Mouse (Mus musculus): ENCODE results near the gene Smyd1.

The Smyd1 gene

GRCm38 (mm10) chr6:71189578-71189977, 132.5 kb downstream of the Smyd1 start:
- in situ Hi-C loops (cut with MboI; ENCODE audit: low pct_unique_long_range_greater_than_20kb in 1 of 2, low sequenced_read_pairs in 2 of 2, unreplicated experiment in 1 of 2), result no loop called here

GRCm38 (mm10) chr6:71184941-71185604, 137.0 kb downstream of the Smyd1 start:
- in situ Hi-C loops (cut with MboI; ENCODE audit: low pct_unique_long_range_greater_than_20kb in 1 of 2, low sequenced_read_pairs in 2 of 2, unreplicated experiment in 1 of 2), result no loop called here

GRCm38 (mm10) chr6:71180596-71180995, 141.4 kb downstream of the Smyd1 start:
- in situ Hi-C loops (cut with MboI; ENCODE audit: low pct_unique_long_range_greater_than_20kb in 1 of 2, low sequenced_read_pairs in 2 of 2, unreplicated experiment in 1 of 2), result no loop called here

- in situ Hi-C loops (cut with MboI; ENCODE audit: low pct_unique_long_range_greater_than_20kb in 1 of 2, low sequenced_read_pairs in 2 of 2, unreplicated experiment in 1 of 2), result loop anchor here (25.0 kb wide), 5 partner anchors 214 to 639 kb away; no protein-coding TSS in a partner anchor
These were observed 149.0 kb downstream of the Smyd1 start for GRCm38 (mm10) chr6:71172812-71173580.

GRCm38 (mm10) chr6:71166551-71167169, 155.4 kb downstream of the Smyd1 start:
- in situ Hi-C loops (cut with MboI; ENCODE audit: low pct_unique_long_range_greater_than_20kb in 1 of 2, low sequenced_read_pairs in 2 of 2, unreplicated experiment in 1 of 2), result loop anchor here (25.0 kb wide), 5 partner anchors 221 to 646 kb away; no protein-coding TSS in a partner anchor

- in situ Hi-C loops (cut with MboI; ENCODE audit: low pct_unique_long_range_greater_than_20kb in 1 of 2, low sequenced_read_pairs in 2 of 2, unreplicated experiment in 1 of 2), result loop anchor here (25.0 kb wide), 5 partner anchors 223 to 648 kb away; no protein-coding TSS in a partner anchor
These were observed 157.6 kb downstream of the Smyd1 start for GRCm38 (mm10) chr6:71164394-71164793.

Data from mouse embryonic stem cell (cell line).